In the genomic region with DNA sequence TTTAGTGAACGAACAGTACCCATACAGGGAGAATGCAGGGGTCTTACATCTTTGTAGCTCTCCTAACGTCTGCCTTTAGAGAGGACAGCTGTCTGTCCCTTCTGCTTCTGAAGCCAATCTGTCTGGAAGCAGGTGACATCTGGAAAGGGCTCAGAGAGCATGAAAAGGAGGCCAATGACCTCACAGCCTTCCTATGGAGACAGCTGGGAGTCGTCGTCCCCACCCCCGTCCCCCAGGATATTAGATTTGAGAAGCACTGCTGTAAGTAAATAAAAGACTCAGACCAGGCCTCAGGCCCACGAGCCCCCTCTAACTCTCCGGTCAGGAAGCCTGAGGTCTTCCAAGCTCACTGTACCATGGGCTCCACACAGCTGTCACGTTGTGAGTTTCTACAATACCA, we compare ENCODE assay signal across 12 mouse cellular contexts. TPM values are rescaled to one million over a fixed set of nuclear protein-coding genes. Genes with fewer than 3 reads are reported as not detected.
DNase-seq lines count a peak whose midpoint lies in the region; ATAC-seq lines count a peak whose summit lies in the region.
"Had no signal": no experiment of that assay in that cellular context is flagged by ENCODE, and none has a peak within 500 bp of the region (broad histone marks: within the 10 kb centered on the region; RNA-seq: fewer than 3 reads in every experiment).

No protein-coding gene starts in this region.

- peak; percentile 16 for DNase-seq in forebrain, embryonic 14.5 days (ENCODE audit: low spot score)
- no peak for DNase-seq in lung, postnatal 14 days
- DNase-seq in embryonic facial prominence, embryonic 14.5 days (ENCODE audit: low spot score) = peak; percentile 71
- DNase-seq in layer of hippocampus, adult 11-12 months (ENCODE audit: low spot score) = no peak
- DNase-seq in left cerebral cortex, adult 9 months (ENCODE audit: low spot score in 2 of 2) = no peak
- DNase-seq: heart, adult 2 months; kidney, postnatal 36 days had no signal

- H3K4me3 ChIP-seq in forebrain, embryonic 14.5 days (ENCODE audit: low read depth, low read length) = no peak overlapping the region
- no peak overlapping the region for H3K4me3 ChIP-seq in forebrain, embryonic 16.5 days (replicated peaks; ENCODE audit: low read length)
- no peak overlapping the region for H3K4me3 ChIP-seq in lung, embryonic 15.5 days
- no peak overlapping the region for H3K4me3 ChIP-seq in embryonic facial prominence, embryonic 14.5 days (ENCODE audit: low read depth, low read length)
- no peak overlapping the region for H3K4me3 ChIP-seq in neural tube, embryonic 14.5 days (ENCODE audit: low read depth, low read length)
- H3K4me3 ChIP-seq: heart, adult 2 months; liver, embryonic 15.5 days; stomach, embryonic 15.5 days had no signal

- no peak overlapping the region for H3K4me2 ChIP-seq in forebrain, embryonic 14.5 days (ENCODE audit: low read length)
- H3K4me2 ChIP-seq in forebrain, embryonic 16.5 days (ENCODE audit: low read length) = no peak overlapping the region
- no peak overlapping the region for H3K4me2 ChIP-seq in lung, embryonic 15.5 days
- H3K4me2 ChIP-seq in embryonic facial prominence, embryonic 14.5 days (ENCODE audit: low read depth, low read length) = no peak overlapping the region
- H3K4me2 ChIP-seq in neural tube, embryonic 14.5 days (ENCODE audit: low read depth, low read length) = no peak overlapping the region
- H3K4me2 ChIP-seq: liver, embryonic 15.5 days; stomach, embryonic 15.5 days had no signal

- no peak overlapping the region for H3K27ac ChIP-seq in forebrain, embryonic 14.5 days (ENCODE audit: low read depth, low read length)
- no peak overlapping the region; the same call in 1 of the 2 replicates for H3K27ac ChIP-seq in forebrain, embryonic 16.5 days (ENCODE audit: low read length)
- H3K27ac ChIP-seq in lung, embryonic 15.5 days = peak overlapping the region; percentile 10; the same call in 1 of the 2 replicates
- H3K27ac ChIP-seq in embryonic facial prominence, embryonic 14.5 days (replicated peaks; ENCODE audit: low read depth, low read length) = no peak overlapping the region; the same call in 1 of the 2 replicates
- H3K27ac ChIP-seq in neural tube, embryonic 14.5 days (ENCODE audit: low read depth, low read length) = 0 out of 2 replicates have a peak overlapping the region, but pooled peaks have one; percentile 2
- H3K27ac ChIP-seq: heart, adult 2 months; liver, embryonic 15.5 days had no signal

- ATAC-seq in forebrain, embryonic 14.5 days = no peak
- ATAC-seq in forebrain, embryonic 16.5 days = no peak
- ATAC-seq in lung, embryonic 15.5 days (ENCODE audit: borderline replicate concordance, extremely low read depth, low FRiP score, low TSS enrichment) = no peak
- ATAC-seq in embryonic facial prominence, embryonic 14.5 days (ENCODE audit: low read depth) = peak; percentile 62; the same call in 1 of the 2 replicates
- no peak for ATAC-seq in neural tube, embryonic 14.5 days (ENCODE audit: low read depth)

- H3K9me3 ChIP-seq in forebrain, embryonic 14.5 days (replicated peaks; ENCODE audit: control insufficient read depth, low read length) = no peaks in the 10 kb centered on the region
- H3K9me3 ChIP-seq in forebrain, embryonic 16.5 days (ENCODE audit: control insufficient read depth, low read length) = no peaks in the 10 kb centered on the region
- no peaks in the 10 kb centered on the region for H3K9me3 ChIP-seq in lung, embryonic 15.5 days
- no peaks in the 10 kb centered on the region for H3K9me3 ChIP-seq in embryonic facial prominence, embryonic 14.5 days (ENCODE audit: control insufficient read depth, low read length)
- H3K9me3 ChIP-seq in neural tube, embryonic 14.5 days (ENCODE audit: control insufficient read depth, low read length) = no peaks in the 10 kb centered on the region
- H3K9me3 ChIP-seq: liver, embryonic 15.5 days; stomach, embryonic 15.5 days had no signal

- 56% methylated on average over 8 of the region's 8 CpGs for WGBS in forebrain, embryonic 14.5 days
- WGBS in forebrain, embryonic 16.5 days = 51% methylated on average over 8 of the region's 8 CpGs
- WGBS in lung, embryonic 15.5 days = 26% methylated on average over 8 of the region's 8 CpGs
- 47% methylated on average over 8 of the region's 8 CpGs for WGBS in embryonic facial prominence, embryonic 14.5 days
- 19% methylated on average over 8 of the region's 8 CpGs for WGBS in neural tube, embryonic 14.5 days

- no peaks in the 10 kb centered on the region for H3K27me3 ChIP-seq in forebrain, embryonic 14.5 days (replicated peaks; ENCODE audit: control insufficient read depth, insufficient read depth, low read length)
- H3K27me3 ChIP-seq in forebrain, embryonic 16.5 days (replicated peaks; ENCODE audit: control insufficient read depth, insufficient read depth, low read length) = no peaks in the 10 kb centered on the region
- H3K27me3 ChIP-seq in lung, embryonic 15.5 days = no peaks in the 10 kb centered on the region
- no peaks in the 10 kb centered on the region for H3K27me3 ChIP-seq in embryonic facial prominence, embryonic 14.5 days (replicated peaks; ENCODE audit: control insufficient read depth, insufficient read depth, low read length)
- no peaks in the 10 kb centered on the region for H3K27me3 ChIP-seq in neural tube, embryonic 14.5 days (ENCODE audit: control insufficient read depth, insufficient read depth, low read length)
- H3K27me3 ChIP-seq: liver, embryonic 15.5 days; stomach, embryonic 15.5 days had no signal

- 0 out of 2 replicates have a peak, but pooled peaks cover 5% of the 10 kb centered on the region for H3K4me1 ChIP-seq in forebrain, embryonic 14.5 days (ENCODE audit: control insufficient read depth, insufficient read depth, low read length)
- peaks cover 6% of the 10 kb centered on the region for H3K4me1 ChIP-seq in forebrain, embryonic 16.5 days (replicated peaks; ENCODE audit: control insufficient read depth, insufficient read depth, low read length)
- peaks cover 21% of the 10 kb centered on the region for H3K4me1 ChIP-seq in lung, embryonic 15.5 days
- H3K4me1 ChIP-seq in embryonic facial prominence, embryonic 14.5 days (ENCODE audit: control insufficient read depth, insufficient read depth, low read length) = no peaks in the 10 kb centered on the region; the same call in 1 of the 2 replicates
- peaks cover 7% of the 10 kb centered on the region for H3K4me1 ChIP-seq in neural tube, embryonic 14.5 days (ENCODE audit: control insufficient read depth, insufficient read depth, low read length)

- H3K9ac ChIP-seq in forebrain, embryonic 14.5 days (ENCODE audit: low read length) = no peak overlapping the region; the same call in 1 of the 2 replicates
- no peak overlapping the region for H3K9ac ChIP-seq in forebrain, embryonic 16.5 days (replicated peaks; ENCODE audit: low read depth, low read length)
- H3K9ac ChIP-seq in lung, embryonic 15.5 days = no peak overlapping the region
- H3K9ac ChIP-seq in embryonic facial prominence, embryonic 14.5 days (ENCODE audit: low read depth, low read length) = peak overlapping the region; percentile 30; the same call in 1 of the 2 replicates
- H3K9ac ChIP-seq in neural tube, embryonic 14.5 days (replicated peaks; ENCODE audit: low read depth, low read length) = no peak overlapping the region
- H3K9ac ChIP-seq: liver, embryonic 15.5 days; stomach, embryonic 15.5 days had no signal

- H3K36me3 ChIP-seq in forebrain, embryonic 14.5 days (ENCODE audit: control insufficient read depth, insufficient read depth, low read length) = peaks cover 12% of the 10 kb centered on the region
- H3K36me3 ChIP-seq in forebrain, embryonic 16.5 days (ENCODE audit: control insufficient read depth, insufficient read depth) = peaks cover 5% of the 10 kb centered on the region; the same call in 1 of the 2 replicates
- no peaks in the 10 kb centered on the region for H3K36me3 ChIP-seq in lung, embryonic 15.5 days
- H3K36me3 ChIP-seq in embryonic facial prominence, embryonic 14.5 days (ENCODE audit: control insufficient read depth, insufficient read depth, low read length) = no peaks in the 10 kb centered on the region
- H3K36me3 ChIP-seq in neural tube, embryonic 14.5 days (ENCODE audit: control insufficient read depth, insufficient read depth, low read length) = 0 out of 2 replicates have a peak, but pooled peaks cover 4% of the 10 kb centered on the region
- H3K36me3 ChIP-seq: liver, embryonic 15.5 days; stomach, embryonic 15.5 days had no signal

RNA-seq across cellular contexts. Expression of gene Stxbp1, which starts 22.9 kb away (rescaled TPM):
- 127 and 174 TPM in 2 replicates for polyA plus RNA-seq in forebrain, embryonic 14.5 days (2014; fragmentation: Nextera tagmentation; extraction: Ambion mirVana)
- polyA plus RNA-seq in forebrain, embryonic 16.5 days (2015; fragmentation: Nextera tagmentation; extraction: Ambion mirVana) = 227 and 251 TPM in 2 replicates
- polyA plus RNA-seq in lung, embryonic 15.5 days (2015; fragmentation: Nextera tagmentation; extraction: Ambion mirVana) = 21.0 and 22.3 TPM in 2 replicates
- 26.8 and 29.7 TPM in 2 replicates for polyA plus RNA-seq in embryonic facial prominence, embryonic 14.5 days (2014; fragmentation: Nextera tagmentation; extraction: Ambion mirVana)
- polyA plus RNA-seq in neural tube, embryonic 14.5 days (2014; fragmentation: Nextera tagmentation; extraction: Ambion mirVana) = 290 and 312 TPM in 2 replicates

RNA-seq across cellular contexts. Expression of gene Cfap157, which starts 40.0 kb away (rescaled TPM):
- polyA plus RNA-seq in forebrain, embryonic 14.5 days (2014; fragmentation: Nextera tagmentation; extraction: Ambion mirVana) = 0.17 and 0.30 TPM in 2 replicates
- 0.58 and 0.66 TPM in 2 replicates for polyA plus RNA-seq in forebrain, embryonic 16.5 days (2015; fragmentation: Nextera tagmentation; extraction: Ambion mirVana)
- 1.1 and 1.3 TPM in 2 replicates for polyA plus RNA-seq in lung, embryonic 15.5 days (2015; fragmentation: Nextera tagmentation; extraction: Ambion mirVana)
- 0.20 and 0.63 TPM in 2 replicates for polyA plus RNA-seq in embryonic facial prominence, embryonic 14.5 days (2014; fragmentation: Nextera tagmentation; extraction: Ambion mirVana)
- polyA plus RNA-seq in neural tube, embryonic 14.5 days (2014; fragmentation: Nextera tagmentation; extraction: Ambion mirVana) = 0.48 TPM in 2 replicates
- polyA plus RNA-seq: liver, embryonic 15.5 days had no signal

RNA-seq across cellular contexts. Expression of gene Ptrh1, which starts 48.6 kb away (rescaled TPM):
- polyA plus RNA-seq in forebrain, embryonic 14.5 days (2014; fragmentation: Nextera tagmentation; extraction: Ambion mirVana) = 4.7 and 5.1 TPM in 2 replicates
- 5.4 and 6.9 TPM in 2 replicates for polyA plus RNA-seq in forebrain, embryonic 16.5 days (2015; fragmentation: Nextera tagmentation; extraction: Ambion mirVana)
- 4.9 and 5.4 TPM in 2 replicates for polyA plus RNA-seq in lung, embryonic 15.5 days (2015; fragmentation: Nextera tagmentation; extraction: Ambion mirVana)
- polyA plus RNA-seq in embryonic facial prominence, embryonic 14.5 days (2014; fragmentation: Nextera tagmentation; extraction: Ambion mirVana) = 5.2 and 5.8 TPM in 2 replicates
- 3.7 and 4.8 TPM in 2 replicates for polyA plus RNA-seq in neural tube, embryonic 14.5 days (2014; fragmentation: Nextera tagmentation; extraction: Ambion mirVana)

RNA-seq across cellular contexts. Expression of gene Ttc16, which starts 48.7 kb away (rescaled TPM):
- 0.27 and 0.80 TPM in 2 replicates for polyA plus RNA-seq in forebrain, embryonic 14.5 days (2014; fragmentation: Nextera tagmentation; extraction: Ambion mirVana)
- polyA plus RNA-seq in forebrain, embryonic 16.5 days (2015; fragmentation: Nextera tagmentation; extraction: Ambion mirVana) = 0.41 and 0.62 TPM in 2 replicates
- 0.43 and 0.69 TPM in 2 replicates for polyA plus RNA-seq in lung, embryonic 15.5 days (2015; fragmentation: Nextera tagmentation; extraction: Ambion mirVana)
- polyA plus RNA-seq in embryonic facial prominence, embryonic 14.5 days (2014; fragmentation: Nextera tagmentation; extraction: Ambion mirVana) = 0.22 and 0.85 TPM in 2 replicates
- polyA plus RNA-seq in neural tube, embryonic 14.5 days (2014; fragmentation: Nextera tagmentation; extraction: Ambion mirVana) = 0.36 and 0.82 TPM in 2 replicates
- polyA plus RNA-seq: liver, embryonic 15.5 days had no signal

RNA-seq across cellular contexts. Expression of gene Fam129b, which starts 51.7 kb away (rescaled TPM):
- polyA plus RNA-seq in forebrain, embryonic 14.5 days (2014; fragmentation: Nextera tagmentation; extraction: Ambion mirVana) = 13.8 and 17.7 TPM in 2 replicates
- 36.4 and 41.1 TPM in 2 replicates for polyA plus RNA-seq in forebrain, embryonic 16.5 days (2015; fragmentation: Nextera tagmentation; extraction: Ambion mirVana)
- polyA plus RNA-seq in lung, embryonic 15.5 days (2015; fragmentation: Nextera tagmentation; extraction: Ambion mirVana) = 114 and 117 TPM in 2 replicates
- 38.4 and 39.0 TPM in 2 replicates for polyA plus RNA-seq in embryonic facial prominence, embryonic 14.5 days (2014; fragmentation: Nextera tagmentation; extraction: Ambion mirVana)
- polyA plus RNA-seq in neural tube, embryonic 14.5 days (2014; fragmentation: Nextera tagmentation; extraction: Ambion mirVana) = 11.8 and 18.3 TPM in 2 replicates

Comparison
In these comparisons a context has a peak if more than half of its experiments do, and no peak if none do; other contexts are left out.
1. DNase-seq: peak in forebrain, embryonic 14.5 days (single experiment) and embryonic facial prominence, embryonic 14.5 days (single experiment); none in lung, postnatal 14 days (single experiment), layer of hippocampus, adult 11-12 months (single experiment) and left cerebral cortex, adult 9 months (0 of 2).
2. H3K27ac ChIP-seq: peak in lung, embryonic 15.5 days (single experiment) and neural tube, embryonic 14.5 days (single experiment); none in forebrain, embryonic 14.5 days (single experiment), forebrain, embryonic 16.5 days (single experiment) and embryonic facial prominence, embryonic 14.5 days (single experiment).